Mouse (Mus musculus): ENCODE measurements around the gene Sec14l3. TPM values are rescaled to one million over a fixed set of nuclear protein-coding genes. Genes with fewer than 3 reads are reported as not detected.

The Sec14l3 gene
- total and polyA plus RNA-seq, 2 experiments from 2014 or later, result 1.8 to 5.1 TPM

DNA sequence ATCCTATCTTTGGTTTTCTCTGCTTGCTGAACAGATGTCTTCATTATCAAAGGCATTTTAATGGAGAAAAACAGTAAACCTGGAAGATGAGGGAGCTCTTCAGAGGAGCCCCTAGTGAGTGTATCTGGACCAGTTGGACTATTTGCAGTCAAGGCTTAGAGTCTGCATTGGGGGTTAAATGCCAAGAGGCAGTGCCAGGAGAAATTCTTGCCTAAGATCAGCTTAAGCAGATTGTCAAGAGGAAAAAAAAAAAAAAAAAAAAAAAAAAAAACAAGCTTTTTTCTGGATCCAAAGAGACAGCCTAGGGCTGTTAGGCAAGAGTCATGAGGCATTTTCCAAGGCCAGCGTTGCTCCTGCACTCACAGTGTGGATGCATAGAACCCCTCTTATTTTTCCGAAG lies 16.9 kb upstream of the Sec14l3 start:
- no peak overlapping the region for H3K4me2 ChIP-seq (ENCODE audit: low read depth, low read length, poor library complexity, severe bottlenecking)
- TF ChIP-seq CTCF (IDR thresholded peaks at IDR 0.05), result no peak
- ATAC-seq (ENCODE audit: low FRiP score) (no peak), DNase-seq (ENCODE audit: low spot score) (no peak)
- WGBS, result 93% methylated on average over 2 of the region's 2 CpGs
- no peaks in the 10 kb centered on the region for H3K4me1 ChIP-seq (ENCODE audit: insufficient read depth, low read length)
- H3K36me3 ChIP-seq (ENCODE audit: insufficient read depth, low read length), result no peaks in the 10 kb centered on the region
- no peaks in the 10 kb centered on the region for H3K9me3 ChIP-seq (ENCODE audit: low read length)
- H3K4me3 ChIP-seq (ENCODE audit: low read depth, low read length), result no peak overlapping the region
- no peak overlapping the region for H3K9ac ChIP-seq (replicated peaks; ENCODE audit: low read length, poor library complexity, severe bottlenecking)
- H3K27ac ChIP-seq (ENCODE audit: low read depth, low read length), result no peak overlapping the region
- no peaks in the 10 kb centered on the region for H3K27me3 ChIP-seq (ENCODE audit: insufficient read depth, low read length)

GRCm38 (mm10) chr11:4048438-4048837 lies 16.2 kb upstream of the Sec14l3 start:
- no peak overlapping the region for H3K27ac ChIP-seq (ENCODE audit: low read depth, low read length)
- WGBS, result 87% methylated on average over 6 of the region's 6 CpGs
- no peaks in the 10 kb centered on the region for H3K4me1 ChIP-seq (ENCODE audit: insufficient read depth, low read length)
- H3K9me3 ChIP-seq (ENCODE audit: low read length), result no peaks in the 10 kb centered on the region
- H3K9ac ChIP-seq (replicated peaks; ENCODE audit: low read length, poor library complexity, severe bottlenecking), result no peak overlapping the region
- H3K36me3 ChIP-seq (ENCODE audit: insufficient read depth, low read length), result no peaks in the 10 kb centered on the region
- no peak for ATAC-seq (ENCODE audit: low FRiP score)
- DNase-seq (ENCODE audit: low spot score), result no peak
- TF ChIP-seq CTCF (IDR thresholded peaks at IDR 0.05), result no peak
- H3K27me3 ChIP-seq (ENCODE audit: insufficient read depth, low read length), result no peaks in the 10 kb centered on the region
- H3K4me2 ChIP-seq (ENCODE audit: low read depth, low read length, poor library complexity, severe bottlenecking), result no peak overlapping the region
- no peak overlapping the region for H3K4me3 ChIP-seq (ENCODE audit: low read depth, low read length)

DNA sequence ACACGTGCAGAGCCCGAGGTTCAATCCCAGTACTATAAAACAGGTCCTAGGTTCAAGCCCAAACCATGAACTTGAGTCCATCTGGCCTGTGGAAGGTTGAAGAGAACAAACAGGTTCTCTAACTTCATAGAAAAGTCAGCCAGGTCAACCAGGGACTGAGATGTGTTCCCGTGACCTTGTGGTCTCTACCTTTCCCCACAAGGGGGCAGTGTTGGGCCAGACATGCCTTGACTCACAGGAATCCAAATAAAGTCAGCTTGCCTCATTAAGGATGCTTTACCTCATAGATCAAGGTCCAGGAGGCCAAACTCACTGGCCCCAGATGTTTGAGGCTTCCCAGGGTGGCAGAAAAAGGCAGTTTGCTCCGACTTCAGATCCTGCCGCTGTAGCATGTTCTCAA lies 11.1 kb upstream of the Sec14l3 start:
- no peak for ATAC-seq (ENCODE audit: low FRiP score)

GRCm38 (mm10) chr11:4060866-4061575 lies 3.6 kb upstream of the Sec14l3 start:
- DNase-seq (ENCODE audit: low spot score) (no peak), ATAC-seq (ENCODE audit: low FRiP score) (no peak)
- H3K4me3 ChIP-seq (ENCODE audit: low read depth, low read length), result no peak overlapping the region
- 75% methylated on average over 5 of the region's 5 CpGs for WGBS
- no peak overlapping the region for H3K9ac ChIP-seq (replicated peaks; ENCODE audit: low read length, poor library complexity, severe bottlenecking)
- no peaks in the 10 kb centered on the region for H3K4me1 ChIP-seq (ENCODE audit: insufficient read depth, low read length)
- no peaks in the 10 kb centered on the region for H3K27me3 ChIP-seq (ENCODE audit: insufficient read depth, low read length)
- H3K4me2 ChIP-seq (ENCODE audit: low read depth, low read length, poor library complexity, severe bottlenecking), result no peak overlapping the region
- no peaks in the 10 kb centered on the region for H3K36me3 ChIP-seq (ENCODE audit: insufficient read depth, low read length)
- TF ChIP-seq CTCF (IDR thresholded peaks at IDR 0.05), result no peak
- no peak overlapping the region for H3K27ac ChIP-seq (ENCODE audit: low read depth, low read length)
- H3K9me3 ChIP-seq (ENCODE audit: low read length), result no peaks in the 10 kb centered on the region

More for the DNA sequence above, 11.1 kb upstream of the Sec14l3 start:
- H3K36me3 ChIP-seq (ENCODE audit: insufficient read depth, low read length), result no peaks in the 10 kb centered on the region
- H3K27me3 ChIP-seq (ENCODE audit: insufficient read depth, low read length), result no peaks in the 10 kb centered on the region
- no peak overlapping the region for H3K9ac ChIP-seq (replicated peaks; ENCODE audit: low read length, poor library complexity, severe bottlenecking)
- no peak overlapping the region for H3K4me2 ChIP-seq (ENCODE audit: low read depth, low read length, poor library complexity, severe bottlenecking)
- DNase-seq (ENCODE audit: low spot score), result peak; percentile 68
- no peak overlapping the region for H3K4me3 ChIP-seq (ENCODE audit: low read depth, low read length)
- no peaks in the 10 kb centered on the region for H3K4me1 ChIP-seq (ENCODE audit: insufficient read depth, low read length)
- H3K27ac ChIP-seq (ENCODE audit: low read depth, low read length), result no peak overlapping the region
- WGBS, result 26% methylated on average over 5 of the region's 5 CpGs
- no peaks in the 10 kb centered on the region for H3K9me3 ChIP-seq (ENCODE audit: low read length)
- peak; percentile 88 for TF ChIP-seq CTCF (IDR thresholded peaks at IDR 0.05)

GRCm38 (mm10) chr11:4062523-4062922 lies 2.1 kb upstream of the Sec14l3 start:
- TF ChIP-seq CTCF (IDR thresholded peaks at IDR 0.05), result no peak
- Histone ChIP-seq H3K9ac (replicated peaks; ENCODE audit: low read length, poor library complexity, severe bottlenecking) (no peak overlapping the region), H3K4me3 (ENCODE audit: low read depth, low read length) (no peak overlapping the region), H3K4me2 (ENCODE audit: low read depth, low read length, poor library complexity, severe bottlenecking) (no peak overlapping the region), H3K36me3 (ENCODE audit: insufficient read depth, low read length) (no peaks in the 10 kb centered on the region), H3K27me3 (ENCODE audit: insufficient read depth, low read length) (no peaks in the 10 kb centered on the region), H3K9me3 (ENCODE audit: low read length) (no peaks in the 10 kb centered on the region), H3K4me1 (ENCODE audit: insufficient read depth, low read length) (no peaks in the 10 kb centered on the region), H3K27ac (ENCODE audit: low read depth, low read length) (no peak overlapping the region)
- DNase-seq (ENCODE audit: low spot score), result no peak
- WGBS, result 93% methylated on average over 4 of the region's 4 CpGs
- no peak for ATAC-seq (ENCODE audit: low FRiP score)

DNA sequence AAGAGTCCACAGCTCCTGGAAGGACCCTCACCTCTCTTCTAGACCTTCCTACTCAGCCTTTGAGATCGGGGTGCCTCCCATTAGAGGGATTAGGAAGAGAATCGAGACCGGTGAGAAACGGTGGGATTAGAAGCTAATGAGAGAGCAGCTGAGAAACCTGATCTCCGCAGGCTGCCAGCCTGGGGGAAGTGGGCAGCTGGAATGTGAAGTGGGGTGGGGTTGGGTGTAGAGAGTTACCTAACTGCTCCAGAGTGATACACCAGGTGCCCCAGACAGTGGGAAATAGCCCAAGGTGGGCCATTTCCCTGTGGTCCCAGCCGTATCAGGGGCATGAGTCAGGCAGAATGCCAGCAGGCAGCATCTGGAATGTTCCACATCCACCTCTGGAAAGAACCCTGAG lies 1.7 kb upstream of the Sec14l3 start:
- Histone ChIP-seq H3K36me3 (ENCODE audit: insufficient read depth, low read length) (no peaks in the 10 kb centered on the region), H3K4me2 (ENCODE audit: low read depth, low read length, poor library complexity, severe bottlenecking) (no peak overlapping the region), H3K4me3 (ENCODE audit: low read depth, low read length) (no peak overlapping the region), H3K4me1 (ENCODE audit: insufficient read depth, low read length) (no peaks in the 10 kb centered on the region), H3K27me3 (ENCODE audit: insufficient read depth, low read length) (no peaks in the 10 kb centered on the region), H3K9me3 (ENCODE audit: low read length) (no peaks in the 10 kb centered on the region), H3K9ac (replicated peaks; ENCODE audit: low read length, poor library complexity, severe bottlenecking) (no peak overlapping the region), H3K27ac (ENCODE audit: low read depth, low read length) (no peak overlapping the region)
- TF ChIP-seq CTCF (IDR thresholded peaks at IDR 0.05), result no peak
- no peak for DNase-seq (ENCODE audit: low spot score)
- no peak for ATAC-seq (ENCODE audit: low FRiP score)
- 35% methylated on average over 6 of the region's 6 CpGs for WGBS
